Mouse (Mus musculus) urinary bladder, adult 18-20 months (tissue): ENCODE data around the gene Slc30a2.
A peak's percentile ranks its signal among the peaks of the same experiment; 100 is the strongest.
"Not testable (repeated sequence)": the region's sequence is repeated elsewhere in the genome, so short reads cannot be mapped to it uniquely, and the experiment has no call there.

Experiments
- DNase-seq, 2 experiments: peaks; one replicate each; pipeline ENCODE4 v3.0.0; 2022; ENCODE audit warnings: low spot score in 2 of 2, mixed read lengths in 2 of 2

Gene Slc30a2

GRCm38 (mm10) chr4:134321524-134321923, 21.5 kb upstream of the Slc30a2 start:
- DNase-seq = no peak

DNA sequence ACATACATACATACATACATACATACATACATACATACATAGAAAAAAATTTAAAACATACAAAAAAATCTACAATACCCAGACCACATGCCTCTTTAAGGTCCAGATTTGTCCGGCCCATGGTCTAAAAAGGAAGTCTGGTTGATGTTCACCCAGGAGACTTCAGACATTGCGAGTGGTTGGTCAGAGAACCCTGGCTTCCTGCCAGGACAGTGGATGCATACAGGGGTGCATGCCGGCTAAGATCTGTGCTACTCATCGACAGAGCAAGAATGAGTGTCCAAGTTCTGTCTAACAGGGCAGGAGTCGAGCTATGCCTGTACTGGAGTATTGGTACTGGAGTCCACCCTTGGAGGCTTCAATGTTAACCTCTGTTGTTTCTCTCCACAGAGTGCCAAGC, 18.3 kb upstream of the Slc30a2 start:
- DNase-seq = no peak

DNA sequence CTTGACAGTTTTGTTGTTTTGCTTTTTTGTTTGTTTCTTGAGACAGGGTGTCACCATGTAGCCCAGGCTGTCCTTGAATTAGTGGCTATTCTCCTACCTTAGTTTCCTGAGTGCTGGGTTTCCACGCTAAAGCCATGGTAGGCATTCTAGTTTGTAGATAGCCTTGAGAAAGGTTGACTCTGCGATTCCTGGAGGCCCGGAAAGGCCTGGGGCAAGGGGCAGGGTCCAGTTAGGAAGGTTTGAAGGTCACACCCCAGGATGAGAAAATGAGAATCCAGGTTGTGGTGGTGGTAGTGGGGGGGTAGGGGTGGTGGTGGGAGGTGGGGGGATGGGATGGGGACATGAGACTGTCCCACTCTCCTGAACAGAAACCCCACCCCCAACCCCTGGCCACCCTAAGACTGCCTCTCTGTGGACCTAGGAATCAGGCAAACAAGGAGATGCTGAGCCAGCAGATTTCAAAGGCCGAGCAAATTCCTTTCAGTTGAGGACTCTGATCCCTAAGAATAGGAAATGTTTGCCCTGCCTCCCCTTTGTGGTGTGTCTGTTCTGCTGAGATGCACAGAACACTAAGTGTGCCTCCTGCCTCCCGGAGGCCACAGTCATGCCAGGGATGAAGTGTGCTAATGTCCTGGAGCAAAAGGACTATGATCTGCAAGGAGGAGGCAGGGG, 16.0 kb upstream of the Slc30a2 start:
- DNase-seq = no peak

DNA sequence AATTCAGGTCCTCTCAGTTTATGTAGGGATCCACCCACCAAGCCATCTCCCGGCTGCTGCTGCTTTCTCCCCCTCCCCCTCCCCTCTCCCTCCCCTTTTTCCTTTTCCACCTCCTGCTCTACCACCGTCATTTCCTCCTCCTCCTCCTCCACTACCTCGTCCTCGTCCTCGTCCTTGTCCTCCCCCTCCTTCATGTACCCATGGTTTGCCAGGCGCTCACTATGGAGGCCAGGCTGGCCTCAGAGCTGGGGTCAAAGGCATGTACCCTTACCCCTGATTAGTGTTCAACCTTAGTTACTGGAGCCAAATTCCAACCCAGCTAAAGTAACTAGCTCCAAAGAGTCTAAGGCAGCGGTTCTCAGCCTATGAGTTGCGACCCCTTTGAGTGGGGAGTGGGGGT, 14.8 kb upstream of the Slc30a2 start:
- no peak for DNase-seq

- no peak for DNase-seq
Measured at GRCm38 (mm10) chr4:134328832-134329231, 14.1 kb upstream of the Slc30a2 start.

GRCm38 (mm10) chr4:134330281-134330680, 12.7 kb upstream of the Slc30a2 start:
- no peak for DNase-seq

DNA sequence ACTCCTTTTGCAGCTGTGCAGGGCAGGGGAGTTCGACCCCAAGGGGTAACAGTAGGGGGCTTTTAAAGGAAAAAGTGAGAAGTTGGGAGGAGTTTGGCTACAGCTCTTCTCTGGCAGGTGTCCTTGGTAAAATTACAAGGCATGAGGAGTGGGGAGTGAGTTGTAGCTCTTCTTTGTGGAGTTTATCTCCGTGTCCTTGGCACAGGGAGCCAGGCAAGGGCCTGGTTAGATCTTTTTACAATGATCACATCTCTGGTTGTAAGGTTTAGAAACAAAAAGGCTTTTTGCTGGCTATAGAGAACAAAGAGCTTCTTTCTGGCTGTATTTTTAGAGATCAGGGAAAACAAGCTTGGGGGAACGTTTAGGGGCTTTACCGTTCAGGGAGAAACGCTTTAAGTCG, 1.8 kb upstream of the Slc30a2 start:
- DNase-seq = not testable (repeated sequence)

GRCm38 (mm10) chr4:134342213-134342779, 685 bp upstream of the Slc30a2 start:
- DNase-seq = no peak

GRCm38 (mm10) chr4:134344620-134345019, 1.6 kb downstream of the Slc30a2 start:
- DNase-seq = no peak

DNA sequence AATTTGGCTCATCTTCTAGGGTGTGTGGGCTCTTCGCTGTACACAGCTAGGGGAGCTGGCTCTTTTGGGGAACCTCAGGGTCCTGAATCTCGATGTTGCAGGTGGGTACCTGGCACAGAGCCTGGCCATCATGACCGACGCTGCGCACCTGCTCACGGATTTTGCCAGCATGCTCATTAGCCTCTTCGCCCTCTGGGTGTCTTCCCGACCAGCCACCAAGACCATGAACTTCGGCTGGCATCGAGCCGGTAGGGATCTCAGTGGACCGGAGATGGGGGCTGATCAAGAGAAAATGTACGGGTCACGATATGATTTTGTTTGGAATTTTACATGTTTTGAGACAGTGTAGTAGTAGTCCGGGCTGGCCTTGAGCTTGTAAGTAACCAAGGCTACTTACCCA, 2.8 kb downstream of the Slc30a2 start:
- DNase-seq = no peak

GRCm38 (mm10) chr4:134348078-134348477, 5.1 kb downstream of the Slc30a2 start:
- no peak for DNase-seq

DNA sequence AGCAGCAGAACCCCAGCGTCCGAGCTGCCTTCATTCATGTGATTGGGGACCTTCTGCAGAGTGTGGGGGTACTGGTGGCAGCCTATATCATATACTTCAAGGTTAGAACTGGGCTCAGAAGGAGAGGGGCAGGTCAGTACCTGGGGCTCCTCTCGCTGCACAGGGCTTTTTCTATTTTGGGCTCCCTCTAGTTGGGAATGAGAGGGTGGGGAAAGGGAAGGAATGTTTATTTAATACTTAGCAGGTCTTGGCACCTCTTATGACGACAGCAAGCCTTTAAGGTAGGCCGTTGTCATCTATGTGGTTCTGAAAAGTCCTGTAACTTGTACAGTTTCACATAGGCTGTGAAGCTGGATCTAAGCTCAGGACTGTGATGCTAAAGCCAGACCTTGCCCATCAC, 5.6 kb downstream of the Slc30a2 start:
- no peak for DNase-seq

DNA sequence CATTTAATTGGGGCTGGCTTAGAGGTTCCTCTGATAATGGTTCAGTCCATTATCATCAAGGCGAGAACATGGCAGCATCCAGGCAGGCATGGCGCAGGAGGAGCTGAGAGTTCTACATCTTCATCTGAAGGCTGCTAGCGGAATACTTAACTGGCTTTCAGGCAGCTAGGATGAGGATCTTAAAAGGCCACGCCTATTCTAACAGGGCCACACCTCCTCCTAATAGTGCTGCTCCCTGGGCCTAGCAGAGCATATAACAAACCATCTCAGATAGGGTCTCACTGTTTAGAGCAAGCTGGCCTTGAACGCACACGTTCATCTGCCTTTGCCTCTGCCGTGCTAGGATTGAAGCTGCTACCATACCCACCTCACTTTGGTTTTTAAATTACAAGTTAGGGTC, 6.8 kb downstream of the Slc30a2 start:
- no peak for DNase-seq

- DNase-seq = no peak
Measured at GRCm38 (mm10) chr4:134350641-134351040, 7.7 kb downstream of the Slc30a2 start.

- no peak for DNase-seq
Measured at GRCm38 (mm10) chr4:134351329-134352260, 8.6 kb downstream of the Slc30a2 start.

DNA sequence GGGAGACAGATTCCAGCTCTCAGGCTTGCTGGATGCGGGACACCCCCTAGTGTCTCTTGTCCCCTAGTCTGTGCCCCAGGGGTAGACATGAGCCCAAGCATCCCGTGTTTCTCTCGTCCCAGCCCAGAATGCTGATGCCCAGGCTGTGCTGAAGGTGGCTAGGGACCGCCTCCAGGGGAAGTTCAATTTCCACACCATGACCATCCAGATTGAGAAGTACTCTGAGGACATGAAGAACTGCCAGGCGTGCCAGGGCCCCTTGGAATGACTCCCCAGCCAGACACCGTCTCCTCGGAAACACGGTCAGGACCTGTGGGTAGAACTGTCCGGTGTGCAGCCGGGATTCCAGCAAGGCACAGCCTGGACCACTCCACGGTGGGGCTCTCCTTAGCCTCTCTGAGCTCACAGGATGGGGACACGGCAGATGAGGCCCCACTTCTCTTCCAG, 9.3 kb downstream of the Slc30a2 start:
- no peak for DNase-seq

DNA sequence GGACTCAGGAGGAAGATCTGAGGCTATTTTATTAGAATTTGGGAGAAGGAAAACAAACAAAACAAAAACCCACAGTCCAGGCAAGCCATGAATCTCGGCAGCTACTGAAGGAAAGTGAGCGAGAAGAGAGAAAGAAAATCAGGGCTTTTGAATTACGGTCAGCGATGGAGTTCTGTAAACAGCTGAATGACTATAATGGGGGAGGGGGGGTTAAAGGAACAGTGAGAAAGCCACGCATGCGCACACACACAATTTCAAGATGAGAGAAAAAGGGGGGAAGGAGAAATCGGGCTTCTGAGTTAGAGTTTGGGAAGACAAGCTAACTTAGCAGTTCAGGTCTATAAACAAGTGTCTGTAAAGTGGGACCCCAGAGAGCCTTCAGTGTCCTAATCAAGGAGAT, 9.9 kb downstream of the Slc30a2 start:
- DNase-seq = no peak

- no peak for DNase-seq
Measured at GRCm38 (mm10) chr4:134353527-134354409, 10.8 kb downstream of the Slc30a2 start.

DNA sequence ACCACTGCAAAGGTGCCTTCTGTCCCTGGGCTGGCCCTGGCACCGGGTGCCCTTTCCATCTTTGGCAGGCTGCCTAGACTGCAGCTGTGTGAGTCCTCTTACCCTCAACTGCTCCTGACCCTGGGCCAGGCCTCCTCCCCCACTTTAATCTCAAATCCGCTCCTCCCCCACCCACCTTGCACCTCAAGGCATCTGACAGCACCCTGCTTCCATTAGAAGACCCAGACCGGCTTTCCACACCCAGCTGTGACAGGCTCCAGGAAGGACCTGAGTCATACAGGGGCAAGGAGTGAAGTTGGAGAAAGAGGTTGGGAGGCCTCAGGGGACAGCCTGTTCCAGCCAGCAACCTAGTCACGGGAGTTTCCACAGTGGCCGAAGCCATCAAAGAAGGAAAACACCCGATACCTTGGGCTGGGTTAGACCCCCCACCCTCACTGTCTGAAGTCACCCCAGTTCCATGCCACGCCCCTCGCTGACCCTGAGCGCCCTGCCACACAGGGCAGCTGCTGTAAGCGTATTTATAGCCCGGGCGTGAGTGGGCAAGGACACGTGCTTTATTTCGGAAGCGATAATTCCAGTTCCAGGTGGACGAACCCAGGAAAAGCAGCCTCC, 13.0 kb downstream of the Slc30a2 start:
- no peak for DNase-seq

- DNase-seq = peak; percentile 39 to 75
Measured at GRCm38 (mm10) chr4:134356591-134357460, 13.8 kb downstream of the Slc30a2 start.
